Mouse (Mus musculus) heart, embryonic 13.5 days (tissue): ENCODE measurements around the gene Ints3. TPM values are rescaled to one million over a fixed set of nuclear protein-coding genes. Genes with fewer than 3 reads are reported as not detected.
A peak's percentile ranks its signal among the peaks of the same experiment; 100 is the strongest.

Source experiments
- ATAC-seq: fragments of 200-750 bp; cut with Nextera tagmentation; 2 replicates; pipeline ENCODE4 v1.8.0; 2017; ENCODE audit warnings: moderate TSS enrichment; ENCODE audit not compliant: insufficient number of reproducible peaks, low FRiP score, low TSS enrichment; ENCODE audit errors: extremely low read depth
- H3K27ac ChIP-seq: fragments of 300-500 bp; sonication (generic); replicated peaks from 2 replicates; pipeline ENCODE4 v1.5.1; 2015; ENCODE audit warnings: moderate library complexity, mild to moderate bottlenecking, inconsistent platforms
- H3K27me3 ChIP-seq: fragments of 300-500 bp; sonication (generic); replicated peaks from 2 replicates; pipeline ENCODE4 v1.6.1; 2015; ENCODE audit warnings: mild to moderate bottlenecking, inconsistent platforms
- H3K36me3 ChIP-seq: fragments of 300-500 bp; sonication (generic); 2 replicates; pipeline ENCODE4 v1.6.1; 2015; ENCODE audit warnings: mild to moderate bottlenecking, inconsistent platforms
- H3K4me1 ChIP-seq: fragments of 300-500 bp; sonication (generic); 2 replicates; pipeline ENCODE4 v1.6.1; 2015; ENCODE audit warnings: inconsistent platforms
- H3K4me2 ChIP-seq: fragments of 300-500 bp; sonication (generic); 2 replicates; pipeline ENCODE4 v1.6.1; 2015; ENCODE audit warnings: inconsistent platforms, mild to moderate bottlenecking, moderate library complexity
- H3K4me3 ChIP-seq: fragments of 300-500 bp; sonication (generic); 2 replicates; pipeline ENCODE4 v1.5.1; 2015; ENCODE audit warnings: moderate library complexity, mild to moderate bottlenecking, inconsistent platforms
- H3K9ac ChIP-seq: fragments of 300-500 bp; sonication (generic); 2 replicates; pipeline ENCODE4 v1.6.1; 2015; ENCODE audit warnings: inconsistent platforms, mild to moderate bottlenecking, moderate library complexity
- H3K9me3 ChIP-seq: fragments of 300-500 bp; sonication (generic); 2 replicates; pipeline ENCODE4 v1.6.1; 2016; ENCODE audit warnings: inconsistent platforms
- WGBS: fragments of 180-500 bp; shearing (Covaris S2); methylation state at CpG from one replicate; pipeline ENCODE4 v1.1.7; 2015; ENCODE audit warnings: mixed read lengths; 5-methylcytosine and 5-hydroxymethylcytosine counted together
- polyA plus RNA-seq: library from polyadenylated mRNA; unstranded; fragments of >200 nt; fragmentation: Nextera tagmentation; extraction: Ambion mirVana; gene quantifications from 2 replicates; pipeline ENCODE4 v1.2.1, GENCODE M21; 2015

Ints3 gene
- polyA plus RNA-seq, 1 experiment from 2014 or later = 19.8 TPM

DNA sequence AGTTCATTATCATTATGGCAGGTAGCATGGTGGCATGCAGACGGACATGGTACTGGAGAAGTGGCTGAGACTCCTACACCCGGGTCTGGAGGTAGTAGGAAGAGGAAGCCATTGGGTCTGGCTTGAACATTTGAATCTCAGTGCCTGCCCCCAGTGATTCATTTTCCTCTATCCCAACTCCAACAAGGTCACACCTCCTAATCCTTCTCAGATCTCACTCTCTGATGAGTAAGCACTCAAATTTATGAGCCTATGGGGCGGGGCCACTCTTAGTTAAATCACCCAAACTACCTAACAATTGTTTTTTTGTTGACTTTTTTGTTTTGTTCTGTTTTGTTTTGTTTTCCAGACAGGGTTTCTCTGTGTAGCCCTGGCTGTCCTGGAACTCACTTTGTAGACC, 10.6 kb upstream of the Ints3 start:
- no peak for ATAC-seq
- no peaks in the 10 kb centered on the region for H3K9me3 ChIP-seq
- no peak overlapping the region for H3K4me3 ChIP-seq
- H3K4me1 ChIP-seq = peaks cover 15% of the 10 kb centered on the region
- no peaks in the 10 kb centered on the region for H3K27me3 ChIP-seq
- no peaks in the 10 kb centered on the region for H3K36me3 ChIP-seq
- 87% methylated on average over 3 of the region's 3 CpGs for WGBS
- no peak overlapping the region for H3K9ac ChIP-seq
- no peak overlapping the region for H3K27ac ChIP-seq
- no peak overlapping the region for H3K4me2 ChIP-seq

DNA sequence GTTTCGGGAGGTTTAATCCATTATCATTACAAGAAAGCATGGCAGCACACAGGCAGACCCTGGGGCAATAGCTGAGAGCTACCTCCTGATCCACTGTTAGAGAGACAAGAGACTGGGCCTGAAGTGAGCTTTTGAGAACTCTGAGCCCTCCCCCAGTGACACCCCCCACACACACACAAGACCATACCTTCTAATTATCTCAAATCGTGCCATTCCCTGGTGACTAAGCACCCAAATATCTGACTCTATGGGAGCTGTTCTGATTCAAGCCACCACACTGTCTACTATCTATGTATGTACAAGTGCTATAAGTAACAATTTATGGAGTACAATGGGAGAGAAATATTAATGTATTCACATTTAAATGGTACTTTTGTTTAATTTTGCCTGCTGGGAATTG, 7.3 kb upstream of the Ints3 start:
- H3K36me3 ChIP-seq = no peaks in the 10 kb centered on the region

DNA sequence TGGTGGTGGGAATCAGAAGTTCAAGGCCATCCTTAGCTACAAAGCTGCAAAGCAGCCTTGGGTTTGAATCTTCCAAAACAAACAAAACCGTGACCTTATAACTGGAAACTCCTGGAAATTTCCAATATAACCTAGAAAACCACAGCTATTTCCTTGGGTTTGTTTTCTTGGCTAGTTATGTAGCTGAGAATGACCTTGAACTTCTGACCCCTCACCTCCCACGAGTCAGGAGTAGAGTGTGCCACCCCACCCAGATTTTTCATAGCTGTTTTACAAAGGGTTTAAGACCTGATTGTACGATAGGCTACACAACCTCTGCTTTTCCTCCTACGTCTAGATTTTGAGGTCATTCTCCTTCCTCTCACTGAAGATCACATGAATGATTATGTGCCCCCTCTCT, 3.7 kb upstream of the Ints3 start:
- H3K4me3 ChIP-seq = no peak overlapping the region
- H3K4me1 ChIP-seq = peaks cover 9% of the 10 kb centered on the region
- H3K9me3 ChIP-seq = no peaks in the 10 kb centered on the region
- WGBS = 56% methylated on average over 4 of the region's 4 CpGs
- H3K27ac ChIP-seq = no peak overlapping the region
- H3K4me2 ChIP-seq = no peak overlapping the region
- H3K9ac ChIP-seq = no peak overlapping the region
- ATAC-seq = no peak
- H3K27me3 ChIP-seq = no peaks in the 10 kb centered on the region
- H3K36me3 ChIP-seq = no peaks in the 10 kb centered on the region

More for the DNA sequence above, 7.3 kb upstream of the Ints3 start:
- peaks cover 3% of the 10 kb centered on the region for H3K4me1 ChIP-seq
- ATAC-seq = no peak
- 74% methylated on average over 2 of the region's 2 CpGs for WGBS
- H3K27me3 ChIP-seq = no peaks in the 10 kb centered on the region
- no peaks in the 10 kb centered on the region for H3K9me3 ChIP-seq
- no peak overlapping the region for H3K4me3 ChIP-seq
- H3K4me2 ChIP-seq = no peak overlapping the region
- no peak overlapping the region for H3K9ac ChIP-seq
- H3K27ac ChIP-seq = no peak overlapping the region

DNA sequence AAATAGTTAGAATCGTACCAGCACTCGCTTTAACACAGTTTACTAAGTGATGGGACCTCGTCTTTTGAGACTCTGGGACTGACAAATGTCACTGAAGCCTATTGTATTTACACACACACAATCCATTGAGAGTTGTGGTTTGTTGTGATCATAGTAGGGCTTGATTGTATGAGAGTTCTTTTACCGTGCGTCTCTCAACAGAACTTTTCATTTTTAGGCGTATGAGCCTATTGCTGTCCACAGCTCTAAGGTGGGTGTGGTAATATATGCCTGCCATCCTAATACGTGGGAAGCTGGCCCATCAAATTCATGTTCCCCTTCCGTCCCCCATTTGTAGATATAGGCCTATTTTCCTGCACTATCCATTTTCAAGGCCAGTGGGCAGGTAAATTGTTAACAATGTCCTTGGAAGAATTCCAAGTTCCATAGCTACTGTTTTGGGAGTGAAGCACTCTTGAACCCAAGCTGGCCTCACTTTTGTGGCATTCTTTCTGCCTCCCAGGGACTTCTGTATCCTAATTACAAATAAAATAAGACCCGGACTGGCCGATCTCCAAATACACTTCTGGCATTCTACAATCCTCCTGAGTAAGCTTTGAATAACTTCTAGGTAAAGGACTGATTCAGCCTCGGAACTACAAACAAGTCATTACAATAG, 780 bp upstream of the Ints3 start:
- H3K9ac ChIP-seq = peak overlapping the region; percentile 80
- no peaks in the 10 kb centered on the region for H3K9me3 ChIP-seq
- WGBS = 55% methylated on average over 11 of the region's 11 CpGs
- peak overlapping the region; percentile 84 for H3K4me2 ChIP-seq
- H3K4me1 ChIP-seq = peaks cover 37% of the 10 kb centered on the region
- 0 out of 2 replicates have a peak, but pooled peaks cover 2% of the 10 kb centered on the region for H3K36me3 ChIP-seq
- peak overlapping the region; percentile 96 for H3K27ac ChIP-seq
- no peak for ATAC-seq
- H3K27me3 ChIP-seq = no peaks in the 10 kb centered on the region
- H3K4me3 ChIP-seq = peak overlapping the region; percentile 77

DNA sequence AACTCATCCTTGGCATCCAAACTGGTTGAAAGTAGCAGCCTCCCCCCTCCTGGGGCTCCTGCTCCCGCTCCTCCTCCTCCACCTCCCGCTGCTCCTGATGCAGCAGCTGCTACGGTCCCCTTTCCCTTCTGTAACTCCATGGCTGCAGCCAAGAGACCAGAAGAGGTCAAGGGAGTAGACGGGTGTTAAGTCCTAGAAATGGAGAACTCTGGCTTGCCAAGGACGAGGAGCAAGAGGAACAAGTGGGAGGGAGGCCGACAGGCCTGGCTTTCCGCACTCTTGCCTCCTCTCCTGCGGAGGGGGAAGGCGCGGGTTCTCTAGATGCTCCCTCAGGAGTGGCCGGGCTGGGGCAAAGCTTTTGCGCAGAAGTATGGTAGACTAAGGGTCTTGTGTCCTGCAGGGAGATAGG, 607 bp downstream of the Ints3 start:
- no peak for ATAC-seq

DNA sequence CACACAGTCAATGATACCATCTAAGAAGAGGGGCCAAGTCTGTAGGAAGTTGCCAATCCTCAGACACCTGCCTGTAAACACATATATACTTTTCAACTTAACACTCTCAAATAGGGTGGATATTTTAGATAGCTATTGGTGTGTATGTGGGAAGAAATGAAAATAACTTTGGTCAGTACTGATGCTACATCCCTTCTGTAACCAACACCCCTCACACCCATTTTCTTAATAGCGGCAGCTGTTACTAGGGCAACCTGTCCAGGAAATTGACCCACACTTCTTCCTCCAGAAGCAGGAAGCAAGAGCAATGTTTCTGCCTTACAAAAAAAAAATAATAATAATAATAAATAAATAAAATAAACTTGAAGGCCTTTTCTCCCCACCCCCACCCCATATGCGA, 1.1 kb downstream of the Ints3 start:
- H3K27me3 ChIP-seq = no peaks in the 10 kb centered on the region
- WGBS = 20% methylated on average over 2 of the region's 2 CpGs
- ATAC-seq = no peak
- H3K9me3 ChIP-seq = no peaks in the 10 kb centered on the region
- H3K4me3 ChIP-seq = peak overlapping the region; percentile 77
- H3K4me1 ChIP-seq = peaks cover 51% of the 10 kb centered on the region
- peak overlapping the region; percentile 94 for H3K9ac ChIP-seq
- H3K4me2 ChIP-seq = peak overlapping the region; percentile 84
- H3K27ac ChIP-seq = peak overlapping the region; percentile 96; the same call in 1 of the 2 replicates
- 0 out of 2 replicates have a peak, but pooled peaks cover 2% of the 10 kb centered on the region for H3K36me3 ChIP-seq

More for the DNA sequence above, 607 bp downstream of the Ints3 start:
- Histone ChIP-seq H3K9ac (peak overlapping the region; percentile 94), H3K4me2 (peak overlapping the region; percentile 84), H3K27ac (peak overlapping the region; percentile 96), H3K36me3 (0 out of 2 replicates have a peak, but pooled peaks cover 2% of the 10 kb centered on the region), H3K4me3 (peak overlapping the region; percentile 77), H3K9me3 (no peaks in the 10 kb centered on the region), H3K27me3 (no peaks in the 10 kb centered on the region), H3K4me1 (peaks cover 50% of the 10 kb centered on the region)
- WGBS = under 1% methylated on average over 12 of the region's 12 CpGs

DNA sequence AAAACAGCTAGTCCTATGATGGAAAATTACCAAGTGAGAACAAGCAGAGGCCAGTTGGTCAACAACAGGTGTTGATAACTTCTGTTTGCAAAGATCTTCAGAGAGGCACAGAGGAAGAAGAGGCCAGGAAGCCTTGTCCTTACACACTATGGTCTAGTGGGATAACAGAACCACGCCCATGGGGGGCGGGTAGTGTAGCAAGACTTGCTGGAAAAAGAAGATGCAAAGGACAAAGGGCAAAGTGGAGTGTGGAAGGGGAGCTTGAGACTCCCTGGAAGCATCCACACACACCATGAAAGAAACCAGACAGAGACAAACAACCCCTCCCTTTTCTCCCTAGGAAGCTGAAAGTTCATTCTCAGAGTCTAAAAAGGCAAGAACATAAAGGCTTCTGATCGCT, 3.8 kb downstream of the Ints3 start:
- Histone ChIP-seq H3K4me2 (peak overlapping the region; percentile 0; the same call in 1 of the 2 replicates), H3K36me3 (peaks cover 13% of the 10 kb centered on the region), H3K4me1 (peaks cover 60% of the 10 kb centered on the region), H3K9ac (no peak overlapping the region), H3K27me3 (no peaks in the 10 kb centered on the region), H3K9me3 (no peaks in the 10 kb centered on the region), H3K27ac (no peak overlapping the region), H3K4me3 (no peak overlapping the region)
- no peak for ATAC-seq
- WGBS = 68% methylated on average over 3 of the region's 3 CpGs

DNA sequence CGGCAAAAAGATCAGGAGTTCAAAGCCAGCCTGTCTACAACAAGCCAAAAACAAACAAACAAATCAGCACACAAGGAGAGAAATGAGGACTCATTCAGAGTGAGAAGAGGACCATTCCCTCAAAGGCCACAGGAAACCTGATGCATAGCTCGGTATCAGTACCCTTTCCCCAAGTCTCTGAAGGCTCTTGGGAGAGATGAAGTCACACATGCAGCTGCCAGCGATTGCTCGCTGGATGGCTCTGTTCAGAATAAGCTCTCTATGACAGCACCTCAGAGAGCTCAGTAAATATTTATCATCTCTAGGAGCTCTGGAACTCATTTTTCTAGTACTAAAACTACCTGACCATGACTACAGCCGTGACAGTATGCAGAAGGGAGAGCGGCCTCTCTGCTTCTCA, 5.2 kb downstream of the Ints3 start:
- H3K27me3 ChIP-seq = no peaks in the 10 kb centered on the region
- H3K4me1 ChIP-seq = peaks cover 55% of the 10 kb centered on the region
- H3K4me3 ChIP-seq = no peak overlapping the region
- no peaks in the 10 kb centered on the region for H3K9me3 ChIP-seq
- H3K9ac ChIP-seq = peak overlapping the region; percentile 6; the same call in 1 of the 2 replicates
- peaks cover 25% of the 10 kb centered on the region for H3K36me3 ChIP-seq
- WGBS = 61% methylated on average over 6 of the region's 6 CpGs
- 0 out of 2 replicates have a peak overlapping the region, but pooled peaks have one; percentile 7 for H3K27ac ChIP-seq
- H3K4me2 ChIP-seq = no peak overlapping the region
- ATAC-seq = no peak

DNA sequence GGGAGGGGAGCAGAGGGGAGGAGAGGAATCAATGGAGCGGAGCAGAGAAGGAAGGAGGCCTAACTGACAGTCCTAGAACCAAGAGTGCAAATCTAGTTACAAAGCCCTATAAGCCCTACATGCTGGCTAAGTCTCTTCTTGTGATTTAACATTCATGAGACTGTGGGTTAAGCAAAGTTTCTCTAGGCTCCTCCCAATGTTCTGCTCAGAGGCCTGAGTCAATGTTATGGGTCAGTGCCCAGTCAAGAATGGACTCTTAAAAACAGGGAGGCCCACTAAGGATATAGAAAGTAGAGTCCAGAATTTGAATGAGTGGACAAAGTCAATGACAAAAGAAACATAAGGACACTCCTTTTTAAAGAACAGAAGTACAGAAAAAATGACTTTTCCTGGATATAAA, 5.8 kb downstream of the Ints3 start:
- H3K9ac ChIP-seq = no peak overlapping the region
- H3K9me3 ChIP-seq = no peaks in the 10 kb centered on the region
- no peak overlapping the region for H3K4me2 ChIP-seq
- no peak overlapping the region for H3K27ac ChIP-seq
- H3K4me1 ChIP-seq = peaks cover 55% of the 10 kb centered on the region
- 67% methylated on average over 1 of the region's 1 CpGs for WGBS
- no peaks in the 10 kb centered on the region for H3K27me3 ChIP-seq
- no peak for ATAC-seq
- H3K4me3 ChIP-seq = no peak overlapping the region
- H3K36me3 ChIP-seq = peaks cover 31% of the 10 kb centered on the region

DNA sequence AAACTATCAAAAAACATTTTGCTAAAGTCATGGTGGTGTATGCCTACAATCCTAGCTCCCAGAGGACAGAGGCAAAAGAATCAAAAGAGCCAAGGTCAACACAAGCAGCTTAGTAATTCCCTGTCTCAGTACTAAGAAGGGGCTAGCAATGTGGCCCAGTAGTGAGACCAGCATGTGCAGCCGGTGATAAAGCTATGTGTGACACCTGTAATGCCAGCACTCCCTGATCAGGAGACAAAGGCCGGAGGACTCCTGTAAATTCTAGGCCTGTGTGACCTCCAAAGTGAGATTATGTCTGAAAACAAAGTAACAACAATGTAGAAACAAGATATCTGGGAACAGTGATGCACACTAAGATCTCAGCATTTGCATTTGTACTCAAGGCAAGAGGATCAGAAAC, 7.9 kb downstream of the Ints3 start:
- Histone ChIP-seq H3K27me3 (no peaks in the 10 kb centered on the region), H3K9me3 (no peaks in the 10 kb centered on the region), H3K4me1 (peaks cover 35% of the 10 kb centered on the region), H3K4me3 (no peak overlapping the region), H3K9ac (no peak overlapping the region), H3K36me3 (peaks cover 49% of the 10 kb centered on the region), H3K27ac (no peak overlapping the region), H3K4me2 (no peak overlapping the region)
- no peak for ATAC-seq
- WGBS = 81% methylated on average over 2 of the region's 2 CpGs

DNA sequence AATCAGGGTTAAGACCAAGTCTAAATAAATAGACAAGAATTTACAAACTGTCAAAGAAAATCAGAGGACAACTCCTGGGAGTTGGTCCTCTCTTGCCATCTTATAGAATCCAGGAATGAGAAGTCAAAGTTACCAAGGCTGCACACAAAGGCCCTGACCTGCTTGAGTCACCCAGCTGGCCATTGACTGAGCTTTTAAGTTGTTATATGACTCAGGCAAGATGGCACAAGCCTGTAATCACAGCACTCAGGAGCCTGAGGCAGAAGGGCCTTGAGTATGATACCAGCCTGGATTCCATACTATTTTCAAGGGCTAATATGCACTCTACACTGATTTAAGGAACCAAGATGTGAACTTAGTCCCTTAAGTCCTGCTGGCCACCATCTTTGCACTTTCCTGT, 9.9 kb downstream of the Ints3 start:
- no peaks in the 10 kb centered on the region for H3K9me3 ChIP-seq
- no peak overlapping the region for H3K4me3 ChIP-seq
- H3K4me1 ChIP-seq = peaks cover 17% of the 10 kb centered on the region
- no peak overlapping the region for H3K4me2 ChIP-seq
- no peak for ATAC-seq
- no peak overlapping the region for H3K9ac ChIP-seq
- peaks cover 67% of the 10 kb centered on the region for H3K36me3 ChIP-seq
- H3K27ac ChIP-seq = no peak overlapping the region
- H3K27me3 ChIP-seq = no peaks in the 10 kb centered on the region

DNA sequence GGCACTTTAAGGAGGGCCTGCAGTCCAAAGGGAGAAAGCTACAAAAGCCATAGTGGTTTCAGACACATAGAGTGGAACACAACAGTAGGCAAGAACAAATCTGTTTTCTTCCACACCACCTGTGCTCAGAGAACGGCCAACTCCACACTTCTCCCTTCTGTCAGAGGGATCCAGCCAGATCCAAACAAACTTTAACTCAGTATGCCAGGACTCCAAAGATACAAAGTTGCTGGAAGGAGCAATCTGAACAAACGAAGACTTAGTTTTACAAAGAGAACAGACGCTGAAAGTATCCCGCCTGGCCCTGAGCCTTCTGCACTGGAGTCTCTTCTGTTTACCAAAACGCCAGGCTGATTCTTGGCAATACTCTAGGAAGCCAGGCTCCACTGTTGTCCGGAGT, 12.7 kb downstream of the Ints3 start:
- no peak overlapping the region for H3K4me3 ChIP-seq
- no peak overlapping the region for H3K9ac ChIP-seq
- H3K9me3 ChIP-seq = no peaks in the 10 kb centered on the region
- 91% methylated on average over 6 of the region's 6 CpGs for WGBS
- ATAC-seq = no peak
- H3K36me3 ChIP-seq = peaks cover 91% of the 10 kb centered on the region
- H3K4me2 ChIP-seq = no peak overlapping the region
- H3K27me3 ChIP-seq = no peaks in the 10 kb centered on the region
- H3K27ac ChIP-seq = no peak overlapping the region
- peaks cover 4% of the 10 kb centered on the region; the same call in 1 of the 2 replicates for H3K4me1 ChIP-seq
